Mouse (Mus musculus) heart, embryonic 12.5 days (tissue): ENCODE results near the gene Pthlh. TPM values are rescaled to one million over a fixed set of nuclear protein-coding genes. Genes with fewer than 3 reads are reported as not detected.

Experiments used
- polyA plus RNA-seq: library from polyadenylated mRNA; unstranded; fragments of >200 nt; fragmentation: Nextera tagmentation; extraction: Ambion mirVana; gene quantifications from 2 replicates; pipeline ENCODE4 v1.2.1, GENCODE M21; 2016

Pthlh gene
- polyA plus RNA-seq, 1 experiment from 2014 or later, result 5.5 TPM

Other genes starting within 250 kb of the Pthlh start
- gene Rep15, start 231.6 kb downstream of the Pthlh start, polyA plus RNA-seq, result 0.83 and 1.1 TPM in 2 replicates
- 110 and 119 TPM in 2 replicates for gene Mrps35, start 221.4 kb downstream of the Pthlh start, polyA plus RNA-seq
- 0.46 and 0.67 TPM in 2 replicates for gene Mansc4, start 177.2 kb downstream of the Pthlh start, polyA plus RNA-seq
- 7.4 and 7.9 TPM in 2 replicates for gene Klhl42, start 172.8 kb downstream of the Pthlh start, polyA plus RNA-seq
- 24.5 and 25.1 TPM in 2 replicates for gene Ccdc91, start 211.6 kb upstream of the Pthlh start, polyA plus RNA-seq